Mouse (Mus musculus) midbrain, embryonic 10.5 days (tissue): ENCODE results near the gene Mrap2. TPM values are rescaled to one million over a fixed set of nuclear protein-coding genes. Genes with fewer than 3 reads are reported as not detected.

ENCODE experiments used
- DNase-seq: peaks from one replicate; pipeline ENCODE4 v3.0.0-alpha.2; 2017; ENCODE audit warnings: low spot score
- H3K27ac ChIP-seq: fragments of 300-500 bp; sonication (generic); replicated peaks from 2 replicates; pipeline ENCODE4 v1.5.1; 2016; ENCODE audit warnings: mild to moderate bottlenecking
- H3K27me3 ChIP-seq: fragments of 300-500 bp; sonication (generic); 2 replicates; pipeline ENCODE4 v1.6.1; 2016; ENCODE audit warnings: low read depth, mild to moderate bottlenecking; ENCODE audit not compliant: poor library complexity, severe bottlenecking
- H3K36me3 ChIP-seq: fragments of 300-500 bp; sonication (generic); 2 replicates; pipeline ENCODE4 v1.6.1; 2016; ENCODE audit warnings: mild to moderate bottlenecking, moderate library complexity
- H3K4me1 ChIP-seq: fragments of 300-500 bp; sonication (generic); 2 replicates; pipeline ENCODE4 v1.6.1; 2016
- H3K4me3 ChIP-seq: fragments of 300-500 bp; sonication (generic); 2 replicates; pipeline ENCODE4 v1.5.1; 2016; ENCODE audit warnings: mild to moderate bottlenecking, moderate library complexity
- H3K9me3 ChIP-seq: fragments of 300-500 bp; sonication (generic); replicated peaks from 2 replicates; pipeline ENCODE4 v1.6.1; 2016; ENCODE audit warnings: mild to moderate bottlenecking
- WGBS: fragments of 180-500 bp; shearing (Covaris S2); methylation state at CpG from one replicate; pipeline ENCODE4 v1.1.7; 2016; 5-methylcytosine and 5-hydroxymethylcytosine counted together
- polyA plus RNA-seq: library from polyadenylated mRNA; unstranded; fragments of >200 nt; fragmentation: Nextera tagmentation; extraction: Ambion mirVana; gene quantifications from 2 replicates; pipeline ENCODE4 v1.2.1, GENCODE M21; 2016

Gene Mrap2
- polyA plus RNA-seq, 1 experiment from 2014 or later, result not detected

GRCm38 (mm10) chr9:87197277-87197676 lies 53.2 kb downstream of the Mrap2 start:
- WGBS, result 93% methylated on average over 3 of the region's 3 CpGs
- peaks cover 85% of the 10 kb centered on the region for H3K36me3 ChIP-seq

GRCm38 (mm10) chr9:87198036-87198435 lies 53.9 kb downstream of the Mrap2 start:
- 89% methylated on average over 6 of the region's 6 CpGs for WGBS
- H3K4me1 ChIP-seq, result no peaks in the 10 kb centered on the region
- H3K9me3 ChIP-seq, result no peaks in the 10 kb centered on the region
- no peak for DNase-seq
- H3K4me3 ChIP-seq, result no peak overlapping the region
- H3K27me3 ChIP-seq, result no peaks in the 10 kb centered on the region
- H3K36me3 ChIP-seq, result peaks cover 85% of the 10 kb centered on the region
- H3K27ac ChIP-seq, result no peak overlapping the region

More at GRCm38 (mm10) chr9:87197277-87197676, 53.2 kb downstream of the Mrap2 start:
- Histone ChIP-seq H3K9me3 (peaks cover 6% of the 10 kb centered on the region), H3K4me1 (no peaks in the 10 kb centered on the region), H3K27me3 (no peaks in the 10 kb centered on the region), H3K4me3 (no peak overlapping the region), H3K27ac (no peak overlapping the region)
- DNase-seq, result no peak

GRCm38 (mm10) chr9:87200426-87200825 lies 56.3 kb downstream of the Mrap2 start:
- H3K27ac ChIP-seq, result no peak overlapping the region
- no peaks in the 10 kb centered on the region for H3K9me3 ChIP-seq
- whole genome bisulfite sequencing, result 94% methylated on average over 5 of the region's 5 CpGs
- no peak overlapping the region for H3K4me3 ChIP-seq
- H3K27me3 ChIP-seq, result no peaks in the 10 kb centered on the region
- DNase-seq, result no peak
- H3K36me3 ChIP-seq, result peaks cover 87% of the 10 kb centered on the region
- H3K4me1 ChIP-seq, result no peaks in the 10 kb centered on the region

GRCm38 (mm10) chr9:87200919-87201318 lies 56.8 kb downstream of the Mrap2 start:
- no peaks in the 10 kb centered on the region for H3K4me1 ChIP-seq
- H3K36me3 ChIP-seq, result peaks cover 89% of the 10 kb centered on the region
- no peaks in the 10 kb centered on the region for H3K27me3 ChIP-seq
- H3K4me3 ChIP-seq, result no peak overlapping the region
- no peak for DNase-seq
- 92% methylated on average over 4 of the region's 4 CpGs for WGBS
- H3K27ac ChIP-seq, result no peak overlapping the region
- no peaks in the 10 kb centered on the region for H3K9me3 ChIP-seq

- 91% methylated on average over 6 of the region's 6 CpGs for whole genome bisulfite sequencing
- no peak for DNase-seq
These were observed 58.3 kb downstream of the Mrap2 start for GRCm38 (mm10) chr9:87202431-87202830.

GRCm38 (mm10) chr9:87210830-87211339 lies 66.8 kb downstream of the Mrap2 start:
- H3K4me1 ChIP-seq, result no peaks in the 10 kb centered on the region
- no peak overlapping the region for H3K4me3 ChIP-seq
- H3K9me3 ChIP-seq, result no peaks in the 10 kb centered on the region
- no peak overlapping the region for H3K27ac ChIP-seq
- no peaks in the 10 kb centered on the region for H3K27me3 ChIP-seq
- 91% methylated on average over 9 of the region's 9 CpGs for WGBS
- DNase-seq, result no peak
- peaks cover 93% of the 10 kb centered on the region for H3K36me3 ChIP-seq

More at GRCm38 (mm10) chr9:87202431-87202830, 58.3 kb downstream of the Mrap2 start:
- peaks cover 93% of the 10 kb centered on the region for H3K36me3 ChIP-seq
- H3K27me3 ChIP-seq, result no peaks in the 10 kb centered on the region
- H3K9me3 ChIP-seq, result no peaks in the 10 kb centered on the region
- no peak overlapping the region for H3K4me3 ChIP-seq
- H3K27ac ChIP-seq, result no peak overlapping the region
- H3K4me1 ChIP-seq, result no peaks in the 10 kb centered on the region

- DNase-seq, result no peak
- no peak overlapping the region for H3K4me3 ChIP-seq
- H3K27ac ChIP-seq, result no peak overlapping the region
- no peaks in the 10 kb centered on the region for H3K27me3 ChIP-seq
- peaks cover 89% of the 10 kb centered on the region for H3K36me3 ChIP-seq
- 89% methylated on average over 4 of the region's 4 CpGs for WGBS
- H3K4me1 ChIP-seq, result no peaks in the 10 kb centered on the region
- no peaks in the 10 kb centered on the region for H3K9me3 ChIP-seq
These were observed 69.1 kb downstream of the Mrap2 start for GRCm38 (mm10) chr9:87213204-87213603.

Other genes with a start within 250 kb of the Mrap2 start
- gene Ripply2, start 128.8 kb upstream of the Mrap2 start, polyA plus RNA-seq, result 0.52 and 1.0 TPM in 2 replicates
- 98.6 and 102 TPM in 2 replicates for gene Cyb5r4, start 122.3 kb upstream of the Mrap2 start, polyA plus RNA-seq
- gene Cep162, start 111.2 kb downstream of the Mrap2 start, polyA plus RNA-seq, result 11.1 and 11.2 TPM in 2 replicates